Mouse (Mus musculus) midbrain, embryonic 11.5 days (tissue): ENCODE data around the gene Pibf1. TPM values are rescaled to one million over a fixed set of nuclear protein-coding genes. Genes with fewer than 3 reads are reported as not detected.

Experiments
- ATAC-seq: fragments of 200-750 bp; cut with Nextera tagmentation; 2 replicates; pipeline ENCODE4 v1.8.0; 2017; ENCODE audit warnings: moderate TSS enrichment, moderate library complexity; ENCODE audit not compliant: low FRiP score
- DNase-seq: peaks from one replicate; pipeline ENCODE4 v3.0.0; 2015; ENCODE audit warnings: low spot score; ENCODE audit errors: missing footprints
- H3K27ac ChIP-seq: fragments of 300-500 bp; sonication (generic); 2 replicates; pipeline ENCODE4 v1.5.1; 2014; ENCODE audit warnings: low read depth, low read length
- H3K27me3 ChIP-seq: fragments of 300-500 bp; sonication (generic); 2 replicates; pipeline ENCODE4 v1.6.1; 2014; ENCODE audit warnings: mild to moderate bottlenecking, low read length, moderate library complexity, mixed read lengths; ENCODE audit not compliant: control insufficient read depth, insufficient read depth
- H3K36me3 ChIP-seq: fragments of 300-500 bp; sonication (generic); 2 replicates; pipeline ENCODE4 v1.6.1; 2014; ENCODE audit warnings: mild to moderate bottlenecking, low read length, moderate library complexity, mixed read lengths; ENCODE audit not compliant: control insufficient read depth, insufficient read depth
- H3K4me1 ChIP-seq: fragments of 300-500 bp; sonication (generic); 2 replicates; pipeline ENCODE4 v1.6.1; 2014; ENCODE audit warnings: low read length; ENCODE audit not compliant: control insufficient read depth, insufficient read depth
- H3K4me2 ChIP-seq: fragments of 300-500 bp; sonication (generic); 2 replicates; pipeline ENCODE4 v1.6.1; 2014; ENCODE audit warnings: mild to moderate bottlenecking, moderate library complexity
- H3K4me3 ChIP-seq: fragments of 300-500 bp; sonication (generic); 2 replicates; pipeline ENCODE4 v1.5.1; 2014; ENCODE audit warnings: low read depth, low read length
- H3K9ac ChIP-seq: fragments of 300-500 bp; sonication (generic); 2 replicates; pipeline ENCODE4 v1.6.1; 2014; ENCODE audit warnings: low read length
- H3K9me3 ChIP-seq: fragments of 300-500 bp; sonication (generic); 2 replicates; pipeline ENCODE4 v1.6.1; 2016; ENCODE audit warnings: low read length; ENCODE audit not compliant: control insufficient read depth
- WGBS: fragments of 180-500 bp; shearing (Covaris S2); extraction: QIAGEN DNeasy Blood & Tissue Kit; methylation state at CpG from one replicate; pipeline ENCODE4 v1.1.7; 2014; 5-methylcytosine and 5-hydroxymethylcytosine counted together
- polyA plus RNA-seq: library from polyadenylated mRNA; unstranded; fragments of >200 nt; fragmentation: Nextera tagmentation; extraction: Ambion mirVana; gene quantifications from 2 replicates; pipeline ENCODE4 v1.2.1, GENCODE M21; 2014

The Pibf1 gene
- polyA plus RNA-seq, 1 experiment from 2014 or later, result 22.8 TPM

DNA sequence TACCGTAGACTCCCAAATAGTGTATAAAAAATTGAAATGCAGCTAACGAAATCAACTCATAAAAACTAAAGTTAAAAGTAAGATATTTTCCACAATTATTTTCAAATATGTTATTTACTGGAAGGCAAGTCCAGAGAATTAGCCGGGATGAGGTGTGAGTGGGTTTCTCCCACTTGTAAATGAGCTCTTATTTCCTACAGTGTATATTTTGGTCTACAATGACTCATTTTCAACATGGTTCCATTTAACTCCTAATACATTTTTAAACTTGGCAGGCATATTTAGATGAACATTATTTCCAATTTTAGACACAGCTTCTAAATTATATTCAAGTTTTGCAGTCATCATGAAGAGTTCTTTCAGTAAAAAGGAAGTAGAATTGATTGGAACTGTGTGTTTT is 63.8 kb downstream of the Pibf1 start:
- no peak for ATAC-seq
- H3K9ac ChIP-seq, result no peak overlapping the region
- no peak for DNase-seq
- no peaks in the 10 kb centered on the region for H3K4me1 ChIP-seq
- H3K4me2 ChIP-seq, result no peak overlapping the region
- no peak overlapping the region for H3K4me3 ChIP-seq
- no peaks in the 10 kb centered on the region for H3K27me3 ChIP-seq
- 92% methylated on average over 3 of the region's 3 CpGs for WGBS
- H3K9me3 ChIP-seq, result no peaks in the 10 kb centered on the region
- H3K27ac ChIP-seq, result no peak overlapping the region
- H3K36me3 ChIP-seq, result no peaks in the 10 kb centered on the region

GRCm38 (mm10) chr14:99174138-99174745 is 75.0 kb downstream of the Pibf1 start:
- no peaks in the 10 kb centered on the region for H3K36me3 ChIP-seq
- H3K4me3 ChIP-seq, result no peak overlapping the region
- H3K4me1 ChIP-seq, result no peaks in the 10 kb centered on the region
- H3K9ac ChIP-seq, result no peak overlapping the region
- WGBS, result 90% methylated on average over 4 of the region's 4 CpGs
- no peaks in the 10 kb centered on the region for H3K27me3 ChIP-seq
- H3K27ac ChIP-seq, result no peak overlapping the region
- no peak for DNase-seq
- no peak for ATAC-seq
- no peak overlapping the region for H3K4me2 ChIP-seq
- no peaks in the 10 kb centered on the region for H3K9me3 ChIP-seq

- Histone ChIP-seq H3K36me3 (no peaks in the 10 kb centered on the region), H3K27ac (no peak overlapping the region), H3K9ac (no peak overlapping the region), H3K4me3 (no peak overlapping the region), H3K4me2 (no peak overlapping the region), H3K4me1 (no peaks in the 10 kb centered on the region), H3K27me3 (no peaks in the 10 kb centered on the region), H3K9me3 (no peaks in the 10 kb centered on the region)
- no peak for DNase-seq
- WGBS, result 54% methylated on average over 9 of the region's 9 CpGs
- no peak for ATAC-seq
Measured at GRCm38 (mm10) chr14:99176559-99176958, 77.3 kb downstream of the Pibf1 start.

DNA sequence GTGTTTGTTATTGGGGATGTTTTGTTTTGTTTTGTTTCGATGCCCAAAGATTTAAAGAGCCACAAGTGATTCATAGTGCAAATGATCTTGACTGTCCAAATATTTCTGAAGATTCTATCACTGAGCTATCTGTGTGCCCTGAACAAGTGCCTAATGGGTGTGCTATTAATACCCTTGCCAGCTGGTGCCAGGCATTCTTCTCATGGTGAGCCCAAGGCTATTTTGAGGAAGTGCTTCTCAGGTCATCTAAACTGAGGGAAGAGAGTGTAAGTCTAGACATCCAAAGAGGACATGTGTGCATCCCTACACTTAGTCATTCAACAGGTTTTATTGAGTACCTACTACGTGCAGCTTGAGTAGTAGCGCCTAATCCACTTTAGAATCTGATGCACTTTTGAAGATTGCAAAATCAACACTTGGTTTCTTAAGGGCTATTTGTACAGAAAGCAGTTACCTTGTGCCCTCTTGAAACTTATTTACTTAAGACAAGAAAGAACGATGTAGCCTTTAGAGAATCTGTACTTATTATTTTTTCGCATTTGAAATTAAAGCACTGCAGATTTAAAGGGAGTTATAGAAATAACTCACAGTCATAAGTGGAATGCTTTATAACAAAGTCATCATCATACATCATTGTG is 91.0 kb downstream of the Pibf1 start:
- H3K4me1 ChIP-seq, result no peaks in the 10 kb centered on the region
- H3K4me3 ChIP-seq, result no peak overlapping the region
- WGBS, result 98% methylated on average over 5 of the region's 5 CpGs
- no peak overlapping the region for H3K9ac ChIP-seq
- DNase-seq (peak; percentile 44), ATAC-seq (no peak)
- no peak overlapping the region for H3K27ac ChIP-seq
- no peak overlapping the region for H3K4me2 ChIP-seq
- no peaks in the 10 kb centered on the region for H3K27me3 ChIP-seq
- no peaks in the 10 kb centered on the region for H3K36me3 ChIP-seq
- H3K9me3 ChIP-seq, result no peaks in the 10 kb centered on the region

DNA sequence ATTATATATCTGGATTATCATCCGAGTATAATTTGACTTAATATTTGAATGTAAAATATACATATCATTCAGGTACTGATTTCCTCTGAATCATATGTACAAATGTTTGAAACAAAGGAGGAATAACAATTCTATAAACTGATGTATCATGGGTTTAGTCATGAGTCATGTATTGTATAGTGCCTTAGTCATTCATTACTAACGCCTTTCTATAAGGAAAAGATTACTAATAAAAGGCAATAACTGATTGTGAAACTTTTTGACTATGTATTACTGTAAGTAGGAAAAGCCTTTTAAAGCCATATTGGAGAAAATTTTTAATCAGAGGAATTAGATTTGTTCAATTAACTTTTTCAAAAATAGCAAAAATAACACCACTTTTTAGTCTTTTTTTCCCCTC is 106.6 kb downstream of the Pibf1 start:
- ATAC-seq (no peak), DNase-seq (no peak)
- Histone ChIP-seq H3K27me3 (no peaks in the 10 kb centered on the region), H3K9me3 (no peaks in the 10 kb centered on the region), H3K4me3 (no peak overlapping the region), H3K4me1 (no peaks in the 10 kb centered on the region), H3K36me3 (no peaks in the 10 kb centered on the region), H3K4me2 (no peak overlapping the region), H3K9ac (no peak overlapping the region), H3K27ac (no peak overlapping the region)
- 97% methylated on average over 2 of the region's 2 CpGs for WGBS

DNA sequence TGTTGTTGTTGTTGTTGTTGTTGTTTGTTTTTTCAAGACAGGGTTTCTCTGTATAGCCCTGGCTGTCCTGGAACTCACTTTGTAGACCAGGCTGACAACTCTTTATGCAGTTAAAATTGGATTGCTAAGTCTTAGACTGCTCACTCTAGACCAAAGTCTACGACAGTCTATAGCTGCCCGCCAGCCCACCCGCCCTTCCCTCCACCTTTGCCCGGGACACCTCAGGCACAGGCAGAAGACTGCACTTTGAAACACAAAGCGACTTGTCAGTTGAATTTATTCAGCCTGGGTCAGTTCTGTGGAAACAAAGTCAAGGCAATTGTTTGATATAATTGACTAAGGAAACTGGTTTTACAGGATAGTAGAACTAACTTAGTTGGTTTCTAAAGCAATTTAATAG is 107.4 kb downstream of the Pibf1 start:
- H3K9me3 ChIP-seq, result no peaks in the 10 kb centered on the region
- 94% methylated on average over 5 of the region's 5 CpGs for WGBS
- H3K27me3 ChIP-seq, result no peaks in the 10 kb centered on the region
- H3K9ac ChIP-seq, result no peak overlapping the region
- no peak for ATAC-seq
- 0 out of 2 replicates have a peak, but pooled peaks cover 3% of the 10 kb centered on the region for H3K36me3 ChIP-seq
- no peak for DNase-seq
- H3K27ac ChIP-seq, result no peak overlapping the region
- no peak overlapping the region for H3K4me3 ChIP-seq
- no peaks in the 10 kb centered on the region for H3K4me1 ChIP-seq
- H3K4me2 ChIP-seq, result no peak overlapping the region

- Histone ChIP-seq H3K27me3 (no peaks in the 10 kb centered on the region), H3K36me3 (0 out of 2 replicates have a peak, but pooled peaks cover 3% of the 10 kb centered on the region), H3K4me3 (no peak overlapping the region), H3K4me2 (no peak overlapping the region), H3K27ac (no peak overlapping the region), H3K9me3 (no peaks in the 10 kb centered on the region), H3K9ac (no peak overlapping the region), H3K4me1 (no peaks in the 10 kb centered on the region)
- no peak for ATAC-seq
- 89% methylated on average over 5 of the region's 5 CpGs for WGBS
- no peak for DNase-seq
Measured at GRCm38 (mm10) chr14:99210431-99210830, 111.2 kb downstream of the Pibf1 start.

- no peak overlapping the region for H3K27ac ChIP-seq
- no peak for DNase-seq
Measured at GRCm38 (mm10) chr14:99218396-99219012, 119.3 kb downstream of the Pibf1 start.

DNA sequence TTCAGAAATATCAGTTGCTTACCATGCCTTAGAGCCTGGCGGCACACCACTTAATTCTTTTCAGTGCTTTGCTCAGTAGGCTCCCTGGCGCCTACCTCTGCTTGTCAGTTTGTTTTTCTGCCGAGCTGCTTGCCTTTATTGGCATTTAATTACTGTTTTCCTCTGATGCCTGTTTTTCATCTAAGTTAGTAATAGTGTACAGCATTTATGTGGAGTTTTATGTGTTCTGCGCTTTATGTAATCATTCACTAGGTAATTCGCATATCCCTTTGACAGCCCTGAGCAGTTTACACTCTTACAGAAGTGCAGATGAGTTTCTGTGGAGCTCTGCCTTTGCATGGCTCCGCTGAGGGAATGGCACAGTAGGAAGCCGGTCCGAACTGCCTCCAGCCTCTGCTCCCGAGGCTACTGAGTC is 120.5 kb downstream of the Pibf1 start:
- WGBS, result 10% methylated on average over 9 of the region's 9 CpGs
- H3K9me3 ChIP-seq, result no peaks in the 10 kb centered on the region
- no peaks in the 10 kb centered on the region for H3K27me3 ChIP-seq
- H3K36me3 ChIP-seq, result no peaks in the 10 kb centered on the region
- no peak overlapping the region for H3K27ac ChIP-seq
- no peak overlapping the region for H3K4me3 ChIP-seq
- H3K4me1 ChIP-seq, result no peaks in the 10 kb centered on the region
- DNase-seq (no peak), ATAC-seq (no peak)
- no peak overlapping the region for H3K9ac ChIP-seq
- no peak overlapping the region for H3K4me2 ChIP-seq

More at GRCm38 (mm10) chr14:99218396-99219012, 119.3 kb downstream of the Pibf1 start:
- Histone ChIP-seq H3K36me3 (no peaks in the 10 kb centered on the region), H3K9me3 (no peaks in the 10 kb centered on the region), H3K4me2 (no peak overlapping the region), H3K4me3 (no peak overlapping the region), H3K27me3 (no peaks in the 10 kb centered on the region), H3K9ac (no peak overlapping the region), H3K4me1 (no peaks in the 10 kb centered on the region)
- WGBS, result 91% methylated on average over 7 of the region's 7 CpGs
- no peak for ATAC-seq
